Mouse (Mus musculus) erythroblast, embryonic 14.5 days (primary cell): ENCODE data around the gene Trmt112.

Experiments used
- GATA1 ChIP-seq: IDR thresholded peaks from 2 replicates; pipeline ENCODE4 v1.6.1; 2012; ENCODE audit warnings: low read length, inconsistent platforms, mixed read lengths
- TAL1 ChIP-seq: IDR thresholded peaks from 3 replicates; pipeline ENCODE4 v1.6.1; 2012; ENCODE audit warnings: low read length, inconsistent platforms, mixed read lengths

DNA sequence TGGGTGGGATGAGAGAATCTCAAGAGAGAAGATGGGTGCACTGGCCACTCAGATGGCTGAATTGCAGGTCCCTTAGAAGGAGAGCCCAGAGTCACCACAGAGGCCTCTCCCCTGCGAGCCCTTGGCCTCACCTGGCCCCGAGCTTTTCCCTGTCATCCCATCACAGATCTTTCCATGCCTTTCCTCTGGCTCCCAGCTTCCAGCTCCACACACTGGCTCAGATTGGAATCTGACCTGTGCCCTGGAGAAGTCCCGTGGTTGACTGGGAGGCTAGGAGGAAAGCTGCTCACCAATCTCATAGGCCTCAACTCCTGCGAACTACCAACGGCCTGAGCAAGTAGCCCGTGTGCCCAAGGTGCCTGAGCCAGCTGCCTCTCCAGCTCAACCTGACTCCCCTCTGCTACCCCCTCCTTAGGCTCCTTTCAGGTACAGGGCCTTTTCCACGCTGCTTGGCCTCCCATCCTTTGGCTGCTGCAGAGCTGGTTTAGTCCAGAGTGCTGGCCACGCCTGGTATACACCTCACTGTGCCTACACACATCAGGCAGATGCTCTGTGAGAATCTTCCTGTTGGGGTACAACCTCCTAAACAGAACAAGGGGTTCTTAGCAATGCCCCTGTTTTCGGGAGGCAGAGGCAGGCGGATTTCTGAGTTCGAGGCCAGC lies 3.9 kb upstream of the Trmt112 start:
- no peak for TF ChIP-seq GATA1
- TF ChIP-seq TAL1: no peak
